Mouse (Mus musculus) embryonic facial prominence, embryonic 11.5 days (tissue): ENCODE results near the gene Ehbp1l1. TPM values are rescaled to one million over a fixed set of nuclear protein-coding genes. Genes with fewer than 3 reads are reported as not detected.

Experiments
- ATAC-seq: fragments of 200-750 bp; cut with Nextera tagmentation; replicated peaks from 2 replicates; pipeline ENCODE4 v1.8.0; 2017; ENCODE audit warnings: low read depth; ENCODE audit not compliant: insufficient number of reproducible peaks, low FRiP score, low TSS enrichment
- DNase-seq: peaks from one replicate; pipeline ENCODE4 v3.0.0-alpha.2; 2015; ENCODE audit warnings: low spot score
- H3K27ac ChIP-seq: fragments of 300-500 bp; sonication (generic); replicated peaks from 2 replicates; pipeline ENCODE4 v1.5.1; 2014; ENCODE audit warnings: mild to moderate bottlenecking, low read depth, low read length, control low read depth
- H3K27me3 ChIP-seq: fragments of 300-500 bp; sonication (generic); 2 replicates; pipeline ENCODE4 v1.6.1; 2014; ENCODE audit warnings: mild to moderate bottlenecking, low read length, moderate library complexity, mixed read lengths; ENCODE audit not compliant: control insufficient read depth, insufficient read depth
- H3K36me3 ChIP-seq: fragments of 300-500 bp; sonication (generic); replicated peaks from 2 replicates; pipeline ENCODE4 v1.6.1; 2014; ENCODE audit warnings: low read depth, mild to moderate bottlenecking, low read length, moderate library complexity, mixed read lengths; ENCODE audit not compliant: control insufficient read depth, insufficient read depth
- H3K4me1 ChIP-seq: fragments of 300-500 bp; sonication (generic); 2 replicates; pipeline ENCODE4 v1.6.1; 2014; ENCODE audit warnings: low read length, mixed read lengths; ENCODE audit not compliant: control insufficient read depth, insufficient read depth
- H3K4me2 ChIP-seq: fragments of 300-500 bp; sonication (generic); 2 replicates; pipeline ENCODE4 v1.6.1; 2014; ENCODE audit warnings: low read depth, mild to moderate bottlenecking, control low read depth, low read length, moderate library complexity
- H3K4me3 ChIP-seq: fragments of 300-500 bp; sonication (generic); 2 replicates; pipeline ENCODE4 v1.5.1; 2014; ENCODE audit warnings: low read depth, low read length, control low read depth
- H3K9ac ChIP-seq: fragments of 300-500 bp; sonication (generic); replicated peaks from 2 replicates; pipeline ENCODE4 v1.6.1; 2014; ENCODE audit warnings: mild to moderate bottlenecking, control low read depth, low read length
- H3K9me3 ChIP-seq: fragments of 300-500 bp; sonication (generic); replicated peaks from 2 replicates; pipeline ENCODE4 v1.6.1; 2016; ENCODE audit warnings: mild to moderate bottlenecking, low read length, inconsistent platforms, mixed read lengths; ENCODE audit not compliant: control insufficient read depth
- WGBS: fragments of 180-500 bp; shearing (Covaris S2); extraction: QIAGEN DNeasy Blood & Tissue Kit; methylation state at CpG from one replicate; pipeline ENCODE4 v1.1.7; 2014; 5-methylcytosine and 5-hydroxymethylcytosine counted together
- polyA plus RNA-seq: library from polyadenylated mRNA; unstranded; fragments of >200 nt; fragmentation: Nextera tagmentation; extraction: Ambion mirVana; gene quantifications from 2 replicates; pipeline ENCODE4 v1.2.1, GENCODE M21; 2014

The Ehbp1l1 gene
- polyA plus RNA-seq, 1 experiment from 2014 or later, result 4.5 TPM

DNA sequence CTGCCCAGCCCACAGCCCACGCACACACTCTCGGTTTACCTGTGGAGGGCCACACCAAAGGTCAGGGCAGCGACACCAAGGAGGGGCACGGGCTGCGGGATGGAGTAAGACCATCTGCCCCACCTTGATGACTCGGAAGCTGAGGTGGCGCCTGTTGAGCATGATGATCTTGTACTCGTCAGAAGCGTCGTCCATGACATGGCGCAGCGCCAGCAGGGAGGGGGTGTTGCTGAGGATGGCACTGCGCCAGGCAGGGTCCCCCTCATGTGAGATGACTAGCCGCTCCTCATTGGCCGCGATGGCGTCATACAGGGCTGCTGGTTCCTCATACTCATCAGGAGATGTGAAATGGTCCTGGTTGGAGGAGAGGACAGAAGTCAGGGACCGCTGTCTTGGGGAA, 59.7 kb downstream of the Ehbp1l1 start:
- Histone ChIP-seq H3K9ac (no peak overlapping the region), H3K4me3 (no peak overlapping the region), H3K4me2 (no peak overlapping the region), H3K27me3 (no peaks in the 10 kb centered on the region), H3K36me3 (peaks cover under 1% of the 10 kb centered on the region), H3K4me1 (peaks cover 5% of the 10 kb centered on the region), H3K9me3 (no peaks in the 10 kb centered on the region), H3K27ac (no peak overlapping the region)
- 95% methylated on average over 18 of the region's 18 CpGs for WGBS
- DNase-seq (no peak), ATAC-seq (no peak)

GRCm38 (mm10) chr19:5665465-5665864, 60.7 kb downstream of the Ehbp1l1 start:
- H3K9me3 ChIP-seq, result no peaks in the 10 kb centered on the region
- H3K27ac ChIP-seq, result no peak overlapping the region
- DNase-seq, result no peak
- H3K27me3 ChIP-seq, result no peaks in the 10 kb centered on the region
- no peak overlapping the region for H3K9ac ChIP-seq
- no peak for ATAC-seq
- H3K4me2 ChIP-seq, result no peak overlapping the region
- no peak overlapping the region for H3K4me3 ChIP-seq
- H3K4me1 ChIP-seq, result peaks cover 5% of the 10 kb centered on the region
- 86% methylated on average over 15 of the region's 15 CpGs for WGBS
- no peaks in the 10 kb centered on the region; the same call in 1 of the 2 replicates for H3K36me3 ChIP-seq

DNA sequence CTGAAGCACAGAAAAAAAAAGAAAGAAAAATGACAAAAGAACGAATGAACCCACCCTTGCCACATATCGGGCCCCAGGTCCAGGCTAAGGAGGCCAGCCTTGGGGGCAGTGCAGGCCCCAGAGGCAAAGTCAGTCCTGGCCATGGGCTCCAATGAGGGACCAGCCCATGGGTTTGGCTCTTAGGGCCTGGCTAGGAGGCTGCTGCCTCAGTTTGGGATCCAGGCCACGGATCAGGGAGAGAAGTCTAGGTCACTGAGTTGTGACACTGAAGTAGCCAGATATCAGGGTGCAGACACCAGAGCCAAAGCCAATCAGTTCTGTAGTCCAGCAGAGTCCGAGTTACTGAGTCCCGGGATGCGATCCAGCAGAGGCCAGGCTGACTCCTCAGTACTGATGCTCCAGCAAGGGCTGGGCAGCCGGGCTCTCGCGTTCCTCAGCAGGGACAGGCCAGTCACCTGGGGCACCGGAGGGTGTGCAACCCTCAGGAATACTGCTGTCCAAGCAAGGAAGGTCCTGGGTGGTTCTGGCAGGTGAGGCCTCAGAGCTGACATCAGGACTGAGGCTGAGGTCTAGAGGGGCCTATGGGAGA, 61.4 kb downstream of the Ehbp1l1 start:
- H3K9ac ChIP-seq, result no peak overlapping the region
- WGBS, result 93% methylated on average over 10 of the region's 10 CpGs
- no peaks in the 10 kb centered on the region; the same call in 1 of the 2 replicates for H3K36me3 ChIP-seq
- no peaks in the 10 kb centered on the region for H3K9me3 ChIP-seq
- H3K4me2 ChIP-seq, result no peak overlapping the region
- H3K27me3 ChIP-seq, result no peaks in the 10 kb centered on the region
- no peak for DNase-seq
- peaks cover 5% of the 10 kb centered on the region for H3K4me1 ChIP-seq
- ATAC-seq, result no peak
- H3K27ac ChIP-seq, result no peak overlapping the region
- H3K4me3 ChIP-seq, result no peak overlapping the region

DNA sequence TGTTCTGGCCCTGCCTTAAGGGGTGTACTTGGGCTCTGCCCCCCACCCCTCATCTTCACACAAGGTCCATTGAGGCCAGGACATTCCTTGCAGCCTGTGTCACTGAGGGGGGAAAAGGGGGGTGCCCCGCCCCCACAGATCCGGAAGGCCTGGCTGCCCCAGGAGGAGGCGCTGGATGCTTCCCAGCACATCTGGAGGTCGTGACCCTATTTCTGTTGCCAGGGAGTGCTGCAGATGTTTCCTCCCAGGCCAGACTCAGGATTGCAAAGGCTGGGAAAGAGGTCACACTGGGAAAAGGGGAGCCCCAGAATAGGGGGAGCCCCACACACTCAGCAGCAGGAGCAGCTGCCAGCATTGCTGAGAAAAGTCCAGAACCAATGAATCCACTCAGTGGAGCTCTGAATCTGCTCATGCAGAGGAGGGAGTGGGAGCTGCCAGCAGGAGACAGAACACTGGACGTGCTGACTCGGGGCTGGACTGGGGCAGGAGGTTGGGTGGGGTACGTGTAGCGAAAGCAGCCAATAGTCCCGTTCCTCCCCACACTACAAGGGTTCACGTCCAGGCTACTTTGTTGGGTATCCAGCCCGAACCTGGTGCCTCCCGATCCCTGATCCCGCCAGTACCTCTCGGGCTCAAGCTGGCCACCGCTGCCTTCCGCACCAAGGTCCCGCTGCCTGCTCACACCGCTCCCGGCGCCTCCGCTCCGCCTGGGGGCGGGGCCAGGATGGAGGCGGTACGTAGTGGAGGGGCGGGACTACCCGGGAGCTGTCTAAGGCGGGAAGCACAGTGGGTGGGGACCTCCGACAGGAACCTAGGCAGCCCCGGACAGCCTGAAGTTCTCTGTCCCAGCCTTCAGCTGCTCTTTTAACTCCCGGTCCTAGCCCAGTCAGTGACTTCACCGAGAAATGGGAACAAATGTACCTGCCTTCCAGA, 62.9 kb downstream of the Ehbp1l1 start, which contains the start of gene Sipa1:
TSS of gene Sipa1 (minus strand) at position 727 of the 933 bp plus-strand sequence.
- no peaks in the 10 kb centered on the region for H3K27me3 ChIP-seq
- peak; percentile 92 for DNase-seq
- H3K9ac ChIP-seq, result peak within 1 kb of the TSS; percentile 67
- H3K27ac ChIP-seq, result peak within 1 kb of the TSS; percentile 70
- peak within 1 kb of the TSS; percentile 64 for H3K4me2 ChIP-seq
- peaks cover 5% of the 10 kb centered on the region for H3K4me1 ChIP-seq
- under 1% methylated on average over 32 of the region's 32 CpGs for WGBS
- no peaks in the 10 kb centered on the region for H3K9me3 ChIP-seq
- ATAC-seq, result peak; percentile 84
- no peaks in the 10 kb centered on the region; the same call in 1 of the 2 replicates for H3K36me3 ChIP-seq
- H3K4me3 ChIP-seq, result peak within 1 kb of the TSS; percentile 50

- Histone ChIP-seq H3K4me3 (peak overlapping the region; percentile 50), H3K4me1 (peaks cover 5% of the 10 kb centered on the region), H3K36me3 (no peaks in the 10 kb centered on the region; the same call in 1 of the 2 replicates), H3K9ac (peak overlapping the region; percentile 67; the same call in 1 of the 2 replicates), H3K4me2 (peak overlapping the region; percentile 64), H3K27ac (peak overlapping the region; percentile 70; the same call in 1 of the 2 replicates), H3K27me3 (no peaks in the 10 kb centered on the region), H3K9me3 (no peaks in the 10 kb centered on the region)
- DNase-seq, result no peak
- 81% methylated on average over 8 of the region's 8 CpGs for WGBS
- no peak for ATAC-seq
Observed at GRCm38 (mm10) chr19:5662310-5662709, 63.8 kb downstream of the Ehbp1l1 start.

DNA sequence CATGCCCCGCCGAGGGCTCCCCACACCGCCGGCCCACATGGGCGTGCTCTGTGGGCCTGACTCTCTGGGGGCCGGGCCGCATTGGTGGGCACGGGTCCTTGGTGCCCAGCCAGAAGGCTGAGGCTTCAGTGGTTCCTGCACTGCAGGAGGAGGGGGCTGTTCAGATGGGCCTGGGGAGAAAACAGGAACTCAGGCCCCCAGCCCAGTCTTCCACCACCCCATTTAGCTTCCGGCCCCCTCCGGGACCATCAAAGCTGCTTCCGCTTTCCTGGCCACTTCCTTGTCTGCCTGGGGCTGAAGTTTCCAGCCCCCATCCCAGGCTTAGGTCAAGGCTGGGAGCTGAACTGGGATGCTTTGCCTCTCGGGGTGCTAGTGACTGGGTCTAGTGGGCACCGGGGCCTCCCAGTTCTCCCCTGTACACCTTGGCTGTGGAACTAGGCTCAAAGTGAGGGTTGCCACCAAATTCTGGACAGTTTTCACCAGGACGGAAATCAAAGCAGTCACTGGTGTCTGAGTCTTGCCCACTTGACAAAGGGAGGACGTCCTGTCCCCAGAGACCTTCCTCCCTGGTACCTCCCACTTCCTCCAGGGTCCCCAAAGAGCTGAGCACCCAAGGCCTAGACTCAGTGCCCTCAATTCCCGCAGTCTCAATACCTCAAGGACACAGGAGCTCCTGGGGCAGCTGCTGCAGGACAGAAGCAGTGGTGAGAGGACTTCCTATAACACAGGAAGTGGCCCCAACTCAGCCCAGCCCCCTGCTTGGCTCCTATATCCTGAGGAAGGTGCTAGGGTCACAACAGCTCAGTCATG, 65.0 kb downstream of the Ehbp1l1 start:
- peak overlapping the region; percentile 13 for H3K4me2 ChIP-seq
- H3K36me3 ChIP-seq, result no peaks in the 10 kb centered on the region; the same call in 1 of the 2 replicates
- WGBS, result 78% methylated on average over 16 of the region's 16 CpGs

More for the DNA sequence above, 65.0 kb downstream of the Ehbp1l1 start:
- peaks cover 5% of the 10 kb centered on the region for H3K4me1 ChIP-seq
- H3K27me3 ChIP-seq, result no peaks in the 10 kb centered on the region
- H3K4me3 ChIP-seq, result 0 out of 2 replicates have a peak overlapping the region, but pooled peaks have one; percentile 8
- no peak for ATAC-seq
- no peak for DNase-seq
- H3K9me3 ChIP-seq, result no peaks in the 10 kb centered on the region
- no peak overlapping the region for H3K9ac ChIP-seq
- no peak overlapping the region for H3K27ac ChIP-seq
